Mouse (Mus musculus): ENCODE data around the gene Epha3. TPM values are rescaled to one million over a fixed set of nuclear protein-coding genes. Genes with fewer than 3 reads are reported as not detected.

The Epha3 gene
- polyA plus RNA-seq, 1 experiment = 4.7 TPM

DNA sequence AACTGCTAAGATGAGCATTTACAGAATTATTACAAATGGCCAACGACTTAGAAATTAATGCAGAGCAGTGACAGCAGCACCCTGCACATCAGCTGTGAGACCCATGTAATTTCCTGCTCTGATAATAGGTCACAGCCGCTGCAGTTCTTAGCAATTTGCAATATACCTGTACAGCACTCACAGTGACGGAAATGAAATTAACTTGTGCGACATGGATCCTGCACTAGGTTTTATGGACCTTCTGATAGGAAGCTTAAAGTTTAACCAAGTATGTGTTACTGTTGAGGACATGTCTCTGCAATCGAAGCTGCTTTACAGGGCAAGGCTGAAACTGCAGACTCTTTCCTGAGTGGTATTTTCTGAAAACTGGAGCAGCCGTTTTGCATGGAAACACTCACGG, 80.4 kb downstream of the Epha3 start:
- DNase-seq (ENCODE audit: low spot score) = no peak

DNA sequence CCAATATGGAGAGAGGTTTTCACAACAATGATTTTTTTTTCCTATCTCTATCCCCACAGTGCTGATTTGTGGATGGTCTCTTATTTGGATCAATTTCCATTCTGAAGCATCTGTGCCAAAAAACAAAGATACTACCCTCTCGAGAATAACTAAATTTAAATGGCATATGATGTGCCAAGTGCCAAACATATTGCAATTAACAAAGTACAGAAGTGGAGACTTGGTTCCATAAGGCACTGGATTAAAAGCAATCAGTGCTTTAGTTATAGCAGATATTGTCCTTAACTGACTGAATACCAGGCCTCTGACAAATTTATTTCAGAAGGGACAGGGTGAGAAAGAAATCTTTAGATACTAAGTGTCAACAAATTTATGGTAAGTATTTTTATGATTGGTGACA, 81.9 kb downstream of the Epha3 start:
- no peak for DNase-seq (ENCODE audit: low spot score)

DNA sequence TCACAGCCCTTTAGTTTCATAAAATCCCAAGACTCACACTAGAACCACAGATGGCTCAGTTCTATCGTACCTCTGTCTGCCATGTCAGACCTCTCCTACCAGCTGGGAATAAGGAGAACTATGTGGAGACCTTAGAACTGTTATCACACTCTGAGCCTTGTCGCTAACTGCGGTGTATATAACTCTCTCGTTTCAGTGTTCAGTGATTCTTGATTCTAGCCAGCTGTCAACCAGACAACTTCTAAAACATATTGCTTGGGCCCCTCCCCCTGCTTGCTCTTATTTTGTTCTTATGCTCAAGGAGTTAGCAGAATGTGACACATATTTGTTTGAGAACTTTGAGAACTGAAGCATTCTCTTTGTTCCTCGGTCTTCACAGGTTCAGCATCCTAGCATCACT, 83.8 kb downstream of the Epha3 start:
- no peak for DNase-seq (ENCODE audit: low spot score)

DNA sequence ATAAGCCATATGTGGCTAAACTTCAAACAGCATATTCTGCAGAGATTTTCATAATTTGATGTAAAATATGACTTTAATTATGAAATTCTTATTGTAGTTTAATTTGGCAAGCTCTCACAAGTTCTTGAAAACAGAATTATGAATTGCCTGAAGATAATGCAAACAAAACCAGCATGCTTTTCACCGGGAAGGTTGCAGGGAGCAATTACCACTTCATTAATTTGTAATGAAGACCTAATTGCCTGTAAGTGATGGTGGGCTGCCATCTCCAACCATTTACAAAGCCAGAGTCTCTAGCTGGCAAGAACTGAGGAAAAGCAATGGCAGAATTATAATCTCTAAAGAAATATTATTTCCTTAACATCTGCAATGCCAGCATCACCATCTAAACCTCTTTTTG, 86.2 kb downstream of the Epha3 start:
- DNase-seq (ENCODE audit: low spot score) = no peak

DNA sequence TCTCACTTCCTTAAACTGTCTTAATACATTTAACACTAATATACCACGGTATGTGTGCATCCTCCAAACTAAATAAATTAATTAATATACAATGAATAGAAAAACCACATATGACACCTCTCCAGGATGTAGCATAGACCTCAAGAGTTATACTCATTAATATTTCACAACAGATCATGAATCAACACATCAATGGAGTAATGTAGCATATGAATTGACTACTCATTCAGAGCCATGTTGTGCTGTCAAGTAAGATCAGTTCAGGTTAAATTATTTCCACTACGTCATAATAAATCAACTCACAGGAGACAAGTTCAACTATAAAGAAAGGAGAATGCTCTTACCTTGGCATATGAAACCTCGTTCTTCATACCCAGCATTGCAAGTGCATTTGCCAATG, 91.4 kb downstream of the Epha3 start:
- no peak for DNase-seq (ENCODE audit: low spot score)

DNA sequence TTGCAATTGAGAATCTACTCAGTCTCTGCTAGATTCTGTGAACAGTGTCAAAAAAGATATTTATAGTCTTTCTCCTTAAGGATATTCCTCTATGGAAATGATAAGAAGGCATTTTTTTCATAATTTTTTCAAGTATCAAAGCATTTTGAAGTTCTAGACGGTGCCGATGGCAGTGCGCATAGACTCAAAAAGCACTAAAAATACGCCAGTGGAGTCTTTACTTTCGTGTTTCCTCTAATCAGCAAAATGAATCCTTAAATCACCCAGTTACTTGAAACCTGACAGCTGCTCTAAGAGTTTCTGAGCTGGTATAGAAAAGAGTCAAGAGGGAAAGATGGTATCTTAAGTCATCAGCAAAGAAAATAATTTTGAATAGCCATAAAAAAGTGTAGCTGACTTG, 96.4 kb downstream of the Epha3 start:
- no peak for DNase-seq (ENCODE audit: low spot score)

DNA sequence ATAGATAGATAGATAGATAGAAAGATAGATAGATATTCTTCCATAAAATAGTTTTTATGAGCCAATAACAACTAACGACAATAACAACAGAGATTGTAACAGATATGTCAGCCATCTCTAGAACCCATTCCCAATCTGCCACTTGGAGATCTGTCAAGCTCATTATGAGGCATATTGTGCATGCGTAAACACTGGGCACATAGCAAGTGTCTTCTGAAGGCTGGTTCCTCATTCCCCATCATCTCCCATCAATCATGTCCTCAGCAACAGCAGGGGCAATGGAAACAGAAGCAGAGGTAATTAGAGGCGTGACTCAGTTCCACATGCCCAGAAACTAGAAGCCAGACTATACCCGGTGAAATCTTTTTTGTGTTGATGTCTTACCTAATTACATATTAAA, 102.8 kb downstream of the Epha3 start:
- DNase-seq (ENCODE audit: low spot score) = no peak

DNA sequence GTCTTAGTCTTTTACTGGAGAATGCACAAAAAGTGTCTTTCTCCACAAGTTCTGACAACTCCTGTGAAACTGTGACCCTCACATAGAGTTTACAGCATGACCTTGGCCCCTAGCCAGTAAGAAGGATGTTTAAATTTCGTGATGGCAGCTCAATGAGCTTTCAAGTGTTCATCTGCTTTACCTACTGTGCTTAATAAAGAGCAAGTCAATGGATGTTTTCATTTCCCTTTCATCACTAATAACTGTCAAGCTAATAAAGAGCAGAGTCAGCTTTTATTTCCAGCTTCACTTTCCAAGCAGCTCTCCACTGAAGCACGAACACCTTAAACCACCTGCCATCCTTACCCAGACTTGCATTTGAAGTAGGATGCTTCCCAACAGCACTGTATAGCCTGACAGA, 103.9 kb downstream of the Epha3 start:
- no peak for DNase-seq (ENCODE audit: low spot score)

DNA sequence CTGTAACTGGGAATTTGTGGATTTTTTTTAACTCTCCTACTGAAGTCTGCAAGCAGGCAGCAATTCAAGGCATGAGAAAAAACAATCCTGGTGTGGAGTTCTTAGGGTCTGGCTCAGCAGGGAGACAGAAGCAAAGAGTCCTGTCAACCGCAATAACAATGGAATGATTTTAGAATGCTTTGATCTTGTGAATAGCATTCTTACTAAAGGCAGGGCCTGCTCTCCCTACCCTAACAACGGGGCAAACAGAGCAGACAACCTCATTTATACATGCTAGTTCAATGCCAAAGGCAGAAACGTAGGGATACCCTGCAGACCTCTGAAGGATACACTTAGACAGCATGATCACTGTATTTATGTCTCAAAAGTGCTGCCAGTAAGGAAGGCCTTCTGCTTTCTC, 110.9 kb downstream of the Epha3 start:
- no peak for DNase-seq (ENCODE audit: low spot score)

DNA sequence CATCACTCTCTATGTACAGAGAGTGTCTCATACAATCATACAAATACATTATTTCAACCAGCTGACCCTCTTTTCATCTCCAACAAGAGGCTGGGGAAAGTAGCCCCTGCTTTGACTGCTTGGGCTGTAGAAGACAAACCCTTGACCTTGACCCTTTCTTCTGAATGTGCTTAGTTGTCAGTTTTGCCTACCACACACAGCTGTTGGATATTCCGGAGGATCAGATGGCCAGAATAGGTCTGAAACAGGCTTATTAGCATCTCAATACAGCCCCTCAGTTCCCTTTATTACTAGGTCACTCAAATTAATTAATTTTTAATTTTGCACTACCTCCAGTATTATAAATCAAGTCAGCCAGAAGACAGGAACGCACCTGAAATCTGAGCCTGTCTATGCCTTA, 116.2 kb downstream of the Epha3 start:
- DNase-seq (ENCODE audit: low spot score) = no peak

DNA sequence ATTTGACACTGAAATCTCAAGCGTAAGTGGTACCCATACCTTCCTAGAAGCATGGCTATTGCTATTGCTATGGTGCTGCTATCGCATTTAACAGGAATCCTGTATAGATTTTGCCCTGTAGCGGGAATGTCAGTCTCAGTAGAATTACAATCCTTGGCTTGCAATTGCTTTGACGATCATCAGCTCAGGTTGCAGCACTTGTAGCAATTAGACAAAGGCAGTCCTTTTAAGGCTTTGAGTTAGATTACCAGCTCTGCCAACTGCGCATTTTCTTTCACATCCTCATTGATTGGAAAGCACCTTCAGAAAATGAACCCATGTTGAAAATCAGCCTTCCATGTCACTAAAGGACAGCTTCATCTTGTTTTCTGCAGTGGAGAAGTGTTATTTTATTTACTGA, 118.5 kb downstream of the Epha3 start:
- DNase-seq (ENCODE audit: low spot score) = no peak

DNA sequence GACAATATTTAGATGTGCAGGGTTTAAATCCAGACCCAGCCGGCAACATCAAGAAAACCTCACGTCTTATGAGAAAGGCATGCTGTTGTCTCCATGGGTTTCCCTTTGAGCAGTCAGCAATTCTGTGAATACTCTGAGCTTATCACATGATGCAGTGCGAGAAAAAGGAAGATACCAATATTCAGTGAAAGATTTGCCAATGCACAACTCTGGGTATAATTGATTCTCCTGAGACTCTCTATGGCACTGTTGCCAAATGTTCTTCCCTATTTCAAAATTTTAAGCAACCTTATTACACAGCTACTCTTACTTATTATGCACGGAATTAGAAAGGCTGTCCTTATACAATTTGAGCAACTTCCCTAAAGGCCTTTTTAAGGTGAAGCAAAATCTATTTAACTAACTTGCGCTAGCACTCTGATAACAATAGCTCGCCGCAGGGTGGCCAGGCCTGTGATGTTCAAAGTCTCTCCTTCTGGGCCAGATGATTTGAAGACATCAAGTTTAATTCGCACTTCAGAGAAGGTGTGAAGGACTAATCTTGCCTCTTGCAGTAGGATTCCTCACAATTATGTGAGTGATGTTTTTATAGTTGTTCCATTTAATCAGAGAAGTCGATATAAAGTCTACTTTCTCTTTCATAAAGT, 120.6 kb downstream of the Epha3 start:
- DNase-seq (ENCODE audit: low spot score) = no peak

DNA sequence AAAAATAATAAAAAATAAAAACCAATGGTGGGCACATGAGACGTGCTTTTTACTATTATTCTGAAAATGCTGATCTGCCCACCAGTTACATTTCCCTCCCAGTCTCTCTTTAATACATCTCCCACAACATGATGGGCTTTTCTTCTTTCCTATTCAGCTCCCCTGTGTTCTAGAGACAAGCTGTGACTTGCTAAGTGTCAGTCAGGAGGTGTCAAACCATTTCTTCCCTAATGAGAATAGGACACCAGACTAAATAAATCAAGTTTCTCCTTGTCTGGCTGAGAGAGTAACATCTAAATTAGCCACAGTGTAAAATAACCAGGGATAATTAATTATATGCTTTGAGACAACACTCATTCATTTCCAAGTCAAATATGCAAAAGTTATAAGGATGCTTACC, 144.7 kb downstream of the Epha3 start:
- no peak for DNase-seq (ENCODE audit: low spot score)

DNA sequence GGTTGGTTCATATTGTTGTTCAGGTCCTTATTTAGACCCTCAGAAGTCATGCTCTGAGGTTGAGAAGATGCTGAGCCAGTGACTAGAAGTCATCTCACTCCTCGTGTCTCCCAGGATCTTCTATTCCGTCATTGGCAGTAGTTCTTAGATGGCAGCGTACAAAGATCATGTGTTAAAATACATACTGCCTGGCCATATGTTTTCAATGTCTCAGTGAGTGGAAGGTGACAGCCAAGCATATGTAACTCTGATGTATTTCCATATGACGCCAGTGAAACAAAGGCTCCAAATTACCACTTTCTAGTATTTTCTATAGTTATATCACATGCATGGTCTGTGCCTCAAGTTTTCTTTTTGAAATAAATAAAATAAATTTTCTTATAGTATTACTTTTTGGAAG, 146.7 kb downstream of the Epha3 start:
- DNase-seq (ENCODE audit: low spot score) = no peak

DNA sequence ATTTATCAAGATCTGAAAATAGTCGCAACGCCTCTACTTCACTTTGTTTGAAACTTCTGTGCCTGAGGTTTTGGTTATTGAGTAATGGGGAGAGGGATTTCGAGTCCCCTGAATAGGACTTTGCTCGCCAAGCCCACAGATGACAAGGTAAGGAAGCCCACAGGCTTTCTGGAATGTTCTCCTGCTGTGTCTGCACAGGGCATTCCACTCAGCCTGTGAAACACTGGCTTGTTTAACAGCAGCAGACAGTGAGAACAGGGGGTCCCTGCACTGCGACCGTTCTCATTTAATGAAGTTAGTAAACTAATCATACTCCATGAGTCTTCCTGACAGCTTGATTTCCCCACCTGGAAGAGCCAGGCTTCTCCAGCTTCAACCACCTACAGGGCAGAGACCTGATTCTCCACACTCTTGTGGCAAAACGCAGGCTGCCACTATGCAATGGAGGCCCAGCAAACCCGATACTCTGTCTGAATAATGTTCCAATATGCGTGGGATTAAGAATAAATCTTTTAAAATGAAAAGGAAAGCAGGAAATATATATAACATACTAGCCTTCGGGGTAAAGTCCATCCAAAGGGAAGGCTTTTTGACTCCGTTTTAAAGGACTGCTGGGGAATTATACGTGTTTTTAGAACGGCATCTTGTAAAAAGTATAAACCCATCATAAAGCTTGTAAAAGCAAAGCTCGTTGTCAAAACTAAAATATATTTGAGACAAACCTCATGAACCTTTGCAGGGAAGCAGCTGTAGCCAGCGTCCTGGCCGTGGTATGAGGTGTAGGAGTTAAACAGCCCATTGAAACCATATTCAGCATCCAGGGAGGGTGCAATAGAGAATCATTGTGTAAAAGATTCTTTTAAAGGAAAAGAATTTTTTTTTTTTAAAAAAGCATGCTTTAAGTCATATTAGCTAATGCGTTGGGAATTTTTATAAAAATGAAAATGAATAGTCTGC, 156.8 kb downstream of the Epha3 start:
- no peak for DNase-seq (ENCODE audit: low spot score)

DNA sequence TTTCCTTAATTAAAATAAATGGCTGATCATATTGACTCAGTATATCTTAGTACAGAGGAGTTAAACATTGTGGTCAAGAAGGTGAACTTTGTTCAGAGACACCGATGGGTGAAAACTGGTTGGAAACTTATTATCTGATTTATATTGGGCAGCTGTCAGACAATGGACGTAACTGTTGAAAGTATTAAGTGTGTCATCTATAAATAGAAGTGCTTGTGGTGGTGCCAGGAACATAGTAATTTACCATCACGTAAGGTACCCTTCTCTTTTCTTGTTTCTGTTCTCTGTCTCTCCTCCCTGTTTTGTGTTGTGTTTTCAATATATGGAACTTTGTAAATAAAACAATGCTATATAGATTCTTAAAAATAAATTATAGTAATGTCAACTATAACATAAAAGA, 174.6 kb downstream of the Epha3 start:
- DNase-seq (ENCODE audit: low spot score) = no peak

DNA sequence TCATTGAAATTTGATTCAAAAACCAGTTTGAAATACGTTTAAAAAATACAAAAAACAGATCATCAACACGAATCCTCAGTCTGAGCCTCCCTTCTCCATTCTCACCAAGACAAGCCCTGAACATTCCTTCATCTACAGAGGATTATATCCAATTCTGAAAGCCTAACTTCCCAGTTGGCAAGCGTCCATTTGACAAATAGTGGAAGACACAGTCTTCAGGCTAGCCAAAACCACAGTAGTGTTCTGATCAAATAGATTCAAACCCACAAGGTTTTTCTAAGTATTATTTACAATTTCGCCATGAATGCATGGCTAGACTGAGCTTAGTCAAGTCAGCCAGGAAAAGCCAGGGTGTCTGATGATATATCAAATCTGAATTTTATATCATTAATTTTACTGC, 179.8 kb downstream of the Epha3 start:
- no peak for DNase-seq (ENCODE audit: low spot score)

DNA sequence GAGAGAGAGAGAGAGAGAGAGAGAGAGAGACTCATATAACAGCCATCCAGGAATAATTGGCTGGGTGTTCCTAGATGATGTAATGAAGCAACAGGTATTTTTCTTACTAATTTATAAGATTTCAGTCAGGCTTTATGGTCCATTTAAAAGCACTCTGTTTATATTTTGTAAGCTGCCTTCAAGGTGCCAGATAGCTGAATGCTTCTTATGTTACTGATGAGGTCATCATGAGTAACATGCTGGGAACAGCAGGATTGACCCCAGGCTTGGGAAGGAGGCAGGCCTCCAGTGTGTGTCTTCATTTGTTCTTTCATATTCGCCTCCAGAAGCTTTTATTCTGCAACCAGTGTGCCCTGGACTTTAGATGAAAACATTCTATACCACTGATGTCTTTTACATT, 189.5 kb downstream of the Epha3 start:
- DNase-seq (ENCODE audit: low spot score) = no peak

DNA sequence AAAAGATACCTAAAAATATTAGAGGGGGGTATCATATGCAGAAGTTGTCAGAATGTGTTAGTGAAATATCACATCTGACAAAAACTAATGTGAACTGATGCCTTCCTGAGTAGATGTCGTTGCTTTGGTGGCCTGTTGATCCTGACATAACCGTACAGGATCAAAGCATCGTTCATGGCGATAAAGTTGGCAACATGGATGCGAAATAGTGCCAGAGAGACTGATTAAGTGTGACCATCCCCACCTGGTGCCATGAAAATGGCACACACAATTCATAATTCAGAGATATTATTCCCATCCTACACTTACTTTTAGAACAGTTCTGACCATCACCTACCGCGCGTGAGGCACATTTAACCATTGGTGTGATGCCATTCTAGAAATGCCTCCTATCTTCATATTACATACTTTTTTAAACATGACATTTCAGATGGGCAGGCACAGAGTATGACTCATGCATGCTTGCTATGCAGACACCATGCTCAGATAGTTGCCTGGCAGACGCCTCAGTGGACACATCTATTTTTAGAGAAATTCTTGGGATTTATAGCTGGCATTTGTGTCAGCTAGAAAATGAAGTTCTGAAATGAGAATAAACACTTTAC, 190.6 kb downstream of the Epha3 start:
- DNase-seq (ENCODE audit: low spot score) = no peak

DNA sequence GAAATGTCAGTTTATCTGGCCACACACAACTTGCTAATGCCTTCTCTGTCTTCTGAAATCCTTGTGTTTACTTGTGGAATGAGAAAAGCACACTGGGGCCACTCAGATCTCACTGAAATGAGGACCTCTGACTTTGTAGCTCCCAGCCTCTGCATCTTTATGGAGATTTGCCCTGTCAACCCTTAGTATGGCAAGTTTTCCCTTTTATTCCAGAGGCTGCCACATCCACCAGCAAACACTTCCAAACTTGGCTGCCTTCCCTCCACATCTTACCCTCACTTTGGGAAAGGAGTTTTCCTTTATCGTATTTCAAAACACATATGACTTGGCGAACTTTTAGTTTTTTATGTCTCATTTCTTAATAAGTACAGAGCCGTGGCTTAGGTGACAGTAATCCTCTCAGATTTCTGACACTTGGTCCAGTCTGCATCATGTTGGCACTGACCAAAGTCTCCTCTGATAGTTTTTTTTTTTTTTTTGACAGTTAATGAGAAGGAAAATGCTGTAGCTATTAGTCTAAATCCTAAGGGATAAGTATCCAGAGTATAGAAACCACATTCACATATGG, 198.0 kb downstream of the Epha3 start:
- no peak for DNase-seq (ENCODE audit: low spot score)

DNA sequence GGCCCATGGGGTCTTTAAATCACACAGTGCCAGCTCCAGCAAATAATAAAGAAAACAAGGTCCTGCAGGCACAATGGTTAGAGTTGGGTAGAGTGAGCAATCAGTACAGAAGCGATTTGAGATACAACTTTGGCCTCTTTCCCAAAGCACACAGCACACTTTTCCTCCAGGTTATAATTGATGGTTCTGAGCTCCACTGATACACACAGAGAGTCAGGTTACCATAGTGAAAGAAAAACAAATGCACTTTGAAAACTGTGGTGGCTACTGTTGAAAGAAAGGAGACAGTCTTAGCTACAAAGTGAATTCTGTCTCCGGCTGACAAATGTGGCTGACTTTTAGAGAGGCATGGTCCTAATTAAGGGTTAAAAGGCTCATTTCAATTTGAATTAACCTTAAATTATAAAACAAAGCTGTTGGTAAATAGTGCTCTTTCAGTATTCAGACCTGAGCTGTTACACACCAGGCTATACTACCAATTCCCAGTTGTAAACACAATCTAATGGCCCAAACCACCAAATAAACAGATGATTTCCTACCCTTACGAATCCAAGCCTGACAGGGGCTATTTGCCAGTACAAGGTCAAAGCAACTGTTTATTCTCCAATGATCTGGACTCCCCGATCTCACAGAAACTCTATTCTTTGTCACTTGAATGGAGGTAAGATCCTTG, 205.5 kb downstream of the Epha3 start:
- no peak for DNase-seq (ENCODE audit: low spot score)

DNA sequence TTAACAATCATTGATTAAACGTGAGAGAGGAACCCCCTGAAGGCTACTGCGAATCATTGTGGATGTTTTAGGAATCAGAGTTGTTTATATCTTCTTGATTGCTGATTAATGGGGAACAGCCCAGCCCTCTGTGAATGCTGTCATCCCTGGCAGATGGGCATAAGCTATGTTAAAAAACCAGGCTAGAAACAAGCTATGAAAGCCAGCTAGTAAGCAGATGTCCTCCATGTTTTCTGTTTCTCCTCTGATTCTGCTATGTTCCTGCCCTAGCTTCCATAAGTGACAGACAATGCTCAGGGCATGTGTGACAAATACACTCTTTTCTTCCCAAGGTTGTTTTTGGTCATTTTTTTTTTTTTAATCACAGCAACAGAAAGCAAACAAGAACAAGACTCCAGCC, 206.2 kb downstream of the Epha3 start:
- no peak for DNase-seq (ENCODE audit: low spot score)

All from urinary bladder, adult 2 months (tissue).